Mouse (Mus musculus): ENCODE measurements at regions not wholly inside any gene's neighbourhood (a gene's known extent, or its start where the extent isn't known, plus 50 kb on each side); places are given as distances from the start of the nearest gene placed in this dataset.

- DNase-seq, result no peak
Observed at GRCm38 (mm10) chr10:112863808-112864207, 65.0 kb downstream of the Atxn7l3b start.

- DNase-seq, result no peak
Observed at GRCm38 (mm10) chr10:112863375-112863774, 65.4 kb downstream of the Atxn7l3b start.

GRCm38 (mm10) chr10:112851997-112852396, 76.8 kb downstream of the Atxn7l3b start:
- no peak for DNase-seq

DNA sequence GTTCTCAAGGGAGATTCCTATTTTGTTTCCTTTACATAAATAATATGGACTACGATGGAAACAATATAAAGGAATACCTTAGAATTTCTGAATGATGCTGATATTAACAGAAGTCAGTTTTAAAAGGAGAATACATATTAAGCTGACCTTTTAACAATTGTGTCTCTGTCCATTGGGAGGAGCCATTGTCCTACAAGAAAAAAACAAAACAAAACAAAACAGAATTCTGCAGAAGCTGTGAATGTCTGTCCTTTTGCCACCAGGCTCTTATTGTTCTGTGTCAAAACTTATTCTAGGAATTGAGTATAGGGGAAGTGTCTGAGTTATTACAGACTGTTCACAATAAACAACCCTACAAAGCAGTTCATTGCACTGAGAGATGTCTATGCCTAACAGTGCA, 82.6 kb downstream of the Atxn7l3b start:
- DNase-seq, result no peak

DNA sequence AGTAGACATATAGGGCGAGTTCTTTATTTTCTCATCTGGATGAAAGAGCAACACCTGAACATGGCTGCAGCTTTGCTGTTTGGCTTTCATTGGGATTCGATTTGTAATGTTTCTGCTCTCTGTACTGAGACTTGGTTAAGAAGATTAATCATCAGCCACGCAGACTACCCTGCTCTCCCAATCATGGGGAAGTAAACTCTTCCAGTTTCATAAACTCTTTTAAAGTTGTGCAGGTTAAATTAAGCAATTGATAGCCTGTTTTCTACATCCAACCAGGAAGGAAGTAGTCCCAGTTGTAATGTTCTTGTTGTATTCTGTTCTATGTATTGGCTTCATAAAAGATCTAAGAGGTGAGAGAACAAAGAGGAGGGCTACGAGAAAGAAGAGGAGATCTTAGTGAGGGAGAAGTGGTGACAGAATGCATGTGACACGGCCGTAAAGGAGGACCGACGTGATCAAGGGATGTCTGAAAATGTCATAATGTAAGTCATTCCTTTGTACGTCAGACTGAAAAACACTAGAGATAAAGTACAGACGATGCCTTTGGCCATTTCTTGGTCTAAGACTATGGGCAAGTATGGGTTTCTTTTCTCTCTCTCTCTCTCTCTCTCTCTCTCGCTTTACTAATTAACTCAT, 91.3 kb downstream of the Atxn7l3b start:
- no peak for DNase-seq

GRCm38 (mm10) chr10:112835970-112836369, 92.8 kb downstream of the Atxn7l3b start:
- DNase-seq, result no peak

- DNase-seq, result no peak
Observed at GRCm38 (mm10) chr10:112835508-112835907, 93.3 kb downstream of the Atxn7l3b start.

- DNase-seq, result no peak
Observed at GRCm38 (mm10) chr10:112810181-112810580, 118.6 kb downstream of the Atxn7l3b start.

DNA sequence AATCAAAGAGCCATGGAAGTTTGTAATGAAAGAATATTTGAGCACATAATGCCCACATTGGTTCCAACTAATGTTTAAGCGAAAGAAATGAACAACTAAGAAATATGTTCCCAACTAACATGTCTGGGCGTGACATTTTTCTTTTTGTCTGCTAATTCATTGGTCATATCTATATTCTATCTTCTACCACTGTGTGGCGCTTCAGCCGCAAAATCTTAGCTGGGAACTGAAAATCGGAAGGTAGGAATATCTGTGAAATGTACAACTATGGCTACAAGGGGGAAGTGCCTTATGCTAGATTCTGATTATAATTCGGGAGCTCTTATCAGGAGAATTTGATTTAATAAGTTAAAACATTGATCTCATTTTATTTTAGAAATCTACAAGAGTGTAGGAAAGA, 125.2 kb downstream of the Atxn7l3b start:
- peak; percentile 24 for DNase-seq

GRCm38 (mm10) chr10:112801560-112801959, 127.2 kb downstream of the Atxn7l3b start:
- DNase-seq, result peak; percentile 40

DNA sequence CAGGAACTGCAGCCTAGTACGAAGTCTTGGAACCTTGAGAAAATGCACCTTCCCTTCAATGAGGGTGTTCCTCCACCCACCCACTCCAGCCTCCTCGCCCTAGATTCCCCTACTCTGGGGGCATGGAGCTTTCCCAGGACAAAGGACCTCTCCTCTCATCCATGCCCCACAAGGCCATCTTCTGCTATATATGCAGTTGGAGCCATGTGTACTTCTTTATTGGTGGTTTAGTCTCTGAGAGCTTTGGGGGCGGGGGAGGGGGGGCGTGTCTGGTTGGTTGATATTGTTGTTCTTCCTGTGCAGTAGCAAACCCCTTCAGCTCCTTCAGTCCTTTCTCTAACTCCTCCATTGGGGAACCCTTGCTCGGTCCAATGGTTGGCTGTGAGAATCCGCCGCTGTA, 130.2 kb downstream of the Atxn7l3b start:
- DNase-seq, result no peak

DNA sequence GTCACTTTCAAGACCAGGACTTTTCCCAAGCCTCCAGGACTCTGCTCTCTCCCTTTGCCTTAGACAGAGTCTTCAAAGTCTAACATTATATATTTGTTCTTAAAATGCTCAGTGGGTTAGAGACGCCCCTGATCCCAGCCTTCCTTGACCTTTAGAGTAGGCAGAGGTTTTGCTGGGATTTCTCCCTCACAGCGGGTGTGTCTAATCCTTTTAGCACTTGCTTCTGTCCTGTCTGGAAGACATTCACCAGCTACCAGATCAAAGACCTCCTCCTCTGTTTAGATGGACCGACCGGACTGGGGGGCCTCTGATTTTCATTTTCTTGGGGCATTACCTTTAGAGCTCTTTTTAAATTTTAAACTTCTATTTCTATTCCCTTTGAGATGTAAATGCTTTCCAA, 130.7 kb downstream of the Atxn7l3b start:
- DNase-seq, result no peak

DNA sequence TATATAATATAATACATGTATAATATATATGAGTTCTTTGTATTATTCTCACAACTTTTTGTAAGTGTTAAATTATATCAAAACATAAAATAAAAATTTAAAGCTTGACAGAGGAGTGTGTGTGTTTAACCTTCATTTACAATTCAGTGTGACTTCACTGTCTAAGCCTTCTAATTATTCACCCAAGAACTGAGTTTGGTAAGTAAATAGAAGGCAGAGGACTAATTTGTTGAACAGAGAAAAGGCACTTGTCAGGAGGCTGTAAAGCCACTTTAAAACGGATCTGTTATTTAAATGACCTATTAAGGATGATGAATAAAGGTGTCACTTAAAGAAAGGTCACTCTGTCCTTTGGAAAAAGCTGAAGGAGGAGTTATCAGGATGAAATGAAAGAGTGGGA, 132.9 kb downstream of the Atxn7l3b start:
- DNase-seq, result no peak

DNA sequence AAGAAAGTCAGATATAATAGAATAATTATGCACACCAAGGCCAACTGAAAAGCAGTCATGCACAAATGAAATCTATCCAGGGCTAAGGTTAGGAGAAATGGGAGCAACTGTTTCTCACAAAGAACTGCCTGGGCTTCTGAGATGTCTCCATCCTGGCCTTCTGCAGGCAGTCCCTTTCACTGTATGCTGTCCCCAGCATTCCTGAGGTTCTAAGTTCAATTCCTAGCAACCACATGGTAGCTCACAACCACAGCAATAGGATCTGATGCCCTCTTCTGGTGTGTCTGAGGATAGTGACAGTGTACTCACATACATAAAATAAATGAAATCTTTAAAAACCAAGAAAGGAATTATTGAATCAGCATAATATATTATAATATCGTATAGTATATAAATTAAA, 133.3 kb downstream of the Atxn7l3b start:
- no peak for DNase-seq

DNA sequence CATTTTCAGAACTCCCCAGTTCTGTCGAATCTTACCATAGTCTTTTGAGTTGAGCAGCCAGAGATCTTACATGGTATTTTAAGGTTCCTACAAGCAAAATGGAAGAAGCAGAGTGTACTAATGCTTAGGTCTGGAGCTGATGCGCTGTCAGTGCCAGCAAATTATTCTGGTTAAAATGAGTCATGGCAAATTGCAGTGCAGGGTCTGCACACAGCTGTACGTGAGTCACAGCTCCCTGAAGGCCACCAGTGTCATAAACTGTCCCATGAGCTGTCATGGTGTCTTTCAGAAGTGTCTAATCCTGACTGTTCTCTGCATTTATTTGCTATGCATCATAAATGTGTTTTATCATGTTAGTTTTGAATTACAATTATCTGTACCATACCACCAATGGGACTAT, 140.6 kb downstream of the Atxn7l3b start:
- peak; percentile 41 for DNase-seq

- no peak for DNase-seq
Observed at GRCm38 (mm10) chr10:112774262-112774661, 154.5 kb downstream of the Atxn7l3b start.

- DNase-seq, result peak; percentile 2
Observed at GRCm38 (mm10) chr10:112746683-112747082, 182.1 kb downstream of the Atxn7l3b start.

- DNase-seq, result no peak
Observed at GRCm38 (mm10) chr10:112743527-112743926, 185.3 kb downstream of the Atxn7l3b start.

DNA sequence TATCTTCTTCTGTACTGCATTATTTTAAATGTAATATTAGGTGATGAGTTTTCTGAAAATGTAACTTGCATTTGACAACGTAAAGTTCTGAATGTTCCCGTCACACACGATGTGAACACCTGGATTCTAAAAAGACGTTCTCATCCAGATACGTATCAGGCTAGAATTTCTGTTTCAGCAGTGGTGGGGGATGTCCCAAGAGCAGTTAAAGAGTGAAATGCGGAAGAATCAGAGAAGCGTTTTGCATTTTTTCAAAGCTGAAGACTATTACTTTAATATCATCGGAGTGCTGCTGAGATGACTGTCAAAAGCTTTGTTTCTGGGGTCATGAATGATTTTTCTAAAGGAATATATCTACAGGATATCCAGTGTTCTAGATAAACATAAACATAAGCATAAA, 186.7 kb downstream of the Atxn7l3b start:
- no peak for DNase-seq

Data from adrenal gland, postnatal 10 days (tissue).